Mouse (Mus musculus): Measurements from ENCODE around the gene Hs3st3a1.

Gene Hs3st3a1

GRCm38 (mm10) chr11:64489587-64490433 lies 54.7 kb downstream of the Hs3st3a1 start:
- DNase-seq = no peak

- no peak for DNase-seq
Measured at GRCm38 (mm10) chr11:64494448-64494847, 59.3 kb downstream of the Hs3st3a1 start.

- DNase-seq = no peak
Measured at GRCm38 (mm10) chr11:64495935-64496334, 60.8 kb downstream of the Hs3st3a1 start.

- DNase-seq = no peak
Measured at GRCm38 (mm10) chr11:64496677-64497076, 61.5 kb downstream of the Hs3st3a1 start.

GRCm38 (mm10) chr11:64500536-64501112 lies 65.5 kb downstream of the Hs3st3a1 start:
- no peak for DNase-seq

- DNase-seq = no peak
Measured at GRCm38 (mm10) chr11:64503040-64503439, 67.9 kb downstream of the Hs3st3a1 start.

GRCm38 (mm10) chr11:64505924-64506323 lies 70.8 kb downstream of the Hs3st3a1 start:
- DNase-seq = no peak

GRCm38 (mm10) chr11:64507024-64507423 lies 71.9 kb downstream of the Hs3st3a1 start:
- DNase-seq = no peak

GRCm38 (mm10) chr11:64509106-64509505 lies 74.0 kb downstream of the Hs3st3a1 start:
- no peak for DNase-seq

- no peak for DNase-seq
Measured at GRCm38 (mm10) chr11:64512301-64512700, 77.2 kb downstream of the Hs3st3a1 start.

- DNase-seq = no peak
Measured at GRCm38 (mm10) chr11:64513419-64513818, 78.3 kb downstream of the Hs3st3a1 start.

- DNase-seq = no peak
Measured at GRCm38 (mm10) chr11:64516712-64517589, 81.8 kb downstream of the Hs3st3a1 start.

GRCm38 (mm10) chr11:64518146-64518841 lies 83.2 kb downstream of the Hs3st3a1 start:
- no peak for DNase-seq

GRCm38 (mm10) chr11:64523993-64524570 lies 89.0 kb downstream of the Hs3st3a1 start:
- DNase-seq = no peak

GRCm38 (mm10) chr11:64537230-64537629 lies 102.1 kb downstream of the Hs3st3a1 start:
- no peak for DNase-seq

- no peak for DNase-seq
Measured at GRCm38 (mm10) chr11:64541866-64542265, 106.7 kb downstream of the Hs3st3a1 start.

- DNase-seq = no peak
Measured at GRCm38 (mm10) chr11:64542335-64542734, 107.2 kb downstream of the Hs3st3a1 start.

GRCm38 (mm10) chr11:64543181-64543641 lies 108.1 kb downstream of the Hs3st3a1 start:
- no peak for DNase-seq

GRCm38 (mm10) chr11:64544236-64544635 lies 109.1 kb downstream of the Hs3st3a1 start:
- DNase-seq = no peak

- DNase-seq = no peak
Measured at GRCm38 (mm10) chr11:64549380-64549779, 114.2 kb downstream of the Hs3st3a1 start.

- DNase-seq = no peak
Measured at GRCm38 (mm10) chr11:64549955-64550354, 114.8 kb downstream of the Hs3st3a1 start.

GRCm38 (mm10) chr11:64558282-64558681 lies 123.2 kb downstream of the Hs3st3a1 start:
- DNase-seq = no peak
